Mouse (Mus musculus) splenic B cell, adult 2 months (primary cell): Measurements from ENCODE around the gene Slc25a51.

Source experiments
- DNase-seq: peaks from one replicate; pipeline ENCODE4 v3.0.0-alpha.2; 2011; ENCODE audit warnings: low read depth, low spot score
- H3K27me3 ChIP-seq: 2 replicates; pipeline ENCODE4 v1.6.1; 2012; ENCODE audit warnings: mild to moderate bottlenecking, low read length, moderate library complexity, mixed read lengths; ENCODE audit not compliant: control insufficient read depth, poor library complexity, insufficient read depth, severe bottlenecking
- H3K36me3 ChIP-seq: 2 replicates; pipeline ENCODE4 v1.6.1; 2012; ENCODE audit warnings: mild to moderate bottlenecking, low read length, moderate library complexity, mixed read lengths; ENCODE audit not compliant: control insufficient read depth, poor library complexity, insufficient read depth, severe bottlenecking

The Slc25a51 gene

DNA sequence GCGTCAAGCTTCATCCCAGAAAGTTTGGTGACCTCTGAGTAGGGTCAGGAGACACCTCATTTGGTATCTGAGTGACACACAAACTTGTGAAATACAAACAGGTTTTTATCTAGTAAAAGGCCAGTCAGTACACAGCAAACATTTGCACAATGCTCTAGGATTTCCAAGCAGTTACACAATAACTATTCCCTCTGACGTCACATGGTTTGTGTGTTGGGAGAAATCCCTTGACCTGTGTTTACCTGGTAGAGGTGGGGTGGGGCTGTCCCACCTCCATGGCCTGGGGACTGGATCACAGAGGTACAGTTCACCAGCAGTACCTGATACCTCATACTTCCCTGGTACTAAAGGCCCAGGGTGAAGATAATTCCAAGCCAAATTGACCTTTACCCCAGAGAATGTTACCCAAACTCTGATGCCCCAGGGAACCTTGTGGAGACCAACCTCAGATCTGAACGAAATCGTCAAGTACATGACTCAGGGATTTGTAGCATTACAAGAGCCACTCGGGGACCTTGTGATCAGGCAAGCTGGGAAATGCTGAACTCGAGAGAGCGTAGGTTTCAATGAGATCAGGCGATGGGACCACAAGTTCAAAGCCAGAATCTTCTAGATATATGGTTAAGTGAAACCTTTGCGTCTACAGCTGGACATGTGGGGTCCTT lies 5.2 kb upstream of the Slc25a51 start:
- no peaks in the 10 kb centered on the region; the same call in 1 of the 2 replicates for H3K36me3 ChIP-seq
- no peak for DNase-seq
- no peaks in the 10 kb centered on the region for H3K27me3 ChIP-seq

DNA sequence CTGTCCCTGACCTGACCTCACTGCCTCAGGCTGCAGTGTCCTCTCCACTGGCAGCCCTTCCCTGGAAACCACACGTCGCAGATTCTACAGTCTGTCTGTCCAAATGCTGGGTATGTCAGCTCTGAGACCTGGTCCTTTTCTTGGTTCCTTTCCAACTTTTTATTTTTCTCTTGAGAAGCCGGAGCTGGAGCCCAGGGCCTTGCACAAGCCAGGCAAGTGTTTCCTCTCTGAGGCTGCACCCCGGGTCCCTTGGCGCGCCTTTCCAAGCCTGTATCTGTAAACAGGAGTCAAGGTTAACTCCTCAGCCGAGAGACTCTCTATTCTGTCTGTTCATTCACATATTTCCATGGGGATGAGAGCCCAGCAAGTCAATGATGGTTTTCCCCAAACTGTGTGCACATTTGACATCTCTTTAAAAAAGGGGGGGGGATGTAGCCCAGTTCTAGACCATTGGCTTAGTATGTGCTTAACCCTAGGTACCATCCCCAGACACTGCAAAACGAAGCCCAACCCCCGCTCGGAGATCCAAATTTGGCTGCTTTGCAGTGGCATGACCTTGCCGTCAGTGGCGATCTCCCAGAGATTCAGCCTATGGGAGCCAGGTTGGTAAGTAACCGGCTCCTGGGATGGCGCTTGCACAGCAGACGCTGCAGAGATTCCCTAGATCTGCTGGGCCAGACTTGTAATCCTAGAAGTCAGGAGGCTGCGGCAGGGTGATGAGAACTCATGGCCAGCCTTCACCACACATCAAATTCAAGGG lies 4.0 kb upstream of the Slc25a51 start:
- H3K36me3 ChIP-seq: no peaks in the 10 kb centered on the region; the same call in 1 of the 2 replicates
- no peak for DNase-seq
- no peaks in the 10 kb centered on the region for H3K27me3 ChIP-seq

DNA sequence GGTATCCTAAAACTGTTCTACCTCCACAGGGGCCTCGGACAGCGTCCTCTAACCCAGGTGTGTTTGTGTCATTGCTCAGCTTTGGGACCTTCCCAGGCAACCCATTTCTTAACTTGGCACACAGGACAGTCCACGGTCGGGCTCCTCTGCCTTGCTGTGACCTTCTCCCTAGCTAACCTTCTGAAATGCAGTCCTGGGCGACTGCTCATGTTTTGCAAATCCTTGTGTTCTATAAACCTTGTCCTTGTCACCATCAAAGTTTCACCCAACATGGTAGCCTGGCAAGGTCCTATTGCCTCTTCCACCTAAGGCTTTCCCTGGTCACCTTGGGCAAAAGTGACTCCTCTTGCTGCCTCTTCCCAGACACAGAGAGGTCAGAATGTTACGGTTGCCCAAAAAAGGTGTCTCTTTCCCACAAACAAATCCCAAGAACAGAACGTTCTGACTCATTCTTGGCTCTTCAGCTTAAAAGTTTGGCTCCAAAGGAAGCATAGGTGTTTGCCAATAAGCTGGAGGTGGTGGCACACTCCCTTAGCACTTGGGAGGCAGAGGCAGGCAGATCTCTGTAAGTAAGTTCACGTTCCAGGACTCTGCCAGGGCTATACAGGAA lies 2.7 kb upstream of the Slc25a51 start:
- H3K27me3 ChIP-seq: no peaks in the 10 kb centered on the region
- DNase-seq: no peak
- H3K36me3 ChIP-seq: no peaks in the 10 kb centered on the region; the same call in 1 of the 2 replicates

- peak; percentile 94 for DNase-seq
- no peaks in the 10 kb centered on the region for H3K27me3 ChIP-seq
Measured at GRCm38 (mm10) chr4:45409270-45409669, 704 bp upstream of the Slc25a51 start.

GRCm38 (mm10) chr4:45407703-45408334 lies 747 bp downstream of the Slc25a51 start:
- Histone ChIP-seq H3K27me3 (no peaks in the 10 kb centered on the region), H3K36me3 (no peaks in the 10 kb centered on the region; the same call in 1 of the 2 replicates)
- DNase-seq: peak; percentile 41

More at GRCm38 (mm10) chr4:45409270-45409669, 704 bp upstream of the Slc25a51 start:
- no peaks in the 10 kb centered on the region; the same call in 1 of the 2 replicates for H3K36me3 ChIP-seq

DNA sequence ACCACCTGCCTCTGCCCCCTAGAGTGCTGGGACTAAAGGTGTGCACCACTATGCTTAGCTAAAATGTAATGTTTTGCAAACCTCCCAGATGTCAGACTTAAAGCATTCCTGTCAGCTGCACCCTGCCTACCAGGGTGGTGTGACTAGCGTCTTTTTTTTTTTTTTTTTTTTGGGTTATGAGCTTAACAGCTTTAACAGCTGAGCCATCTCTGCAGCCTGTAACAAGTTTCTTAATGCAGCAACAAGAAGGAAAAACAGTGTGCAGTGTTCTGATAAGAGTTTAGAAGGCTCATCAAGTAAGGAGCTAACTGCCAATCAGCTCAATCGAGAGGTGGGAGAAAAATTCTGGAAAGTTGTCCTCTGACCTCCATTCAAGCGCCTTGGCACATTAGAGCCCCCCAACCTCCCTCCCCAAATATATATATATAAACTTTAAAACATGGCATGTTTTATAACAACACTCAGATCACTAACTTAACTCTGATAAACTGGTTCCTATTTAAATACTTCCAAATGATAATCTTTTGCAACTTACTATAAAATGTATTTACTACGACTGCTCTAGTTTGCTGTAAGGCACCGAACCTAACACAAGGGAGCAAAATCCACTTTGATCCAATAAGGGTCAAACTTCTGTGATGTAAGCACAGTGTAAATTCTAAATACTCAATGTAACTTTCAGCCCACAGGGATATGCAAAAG lies 1.4 kb downstream of the Slc25a51 start:
- no peaks in the 10 kb centered on the region; the same call in 1 of the 2 replicates for H3K36me3 ChIP-seq
- H3K27me3 ChIP-seq: no peaks in the 10 kb centered on the region
- DNase-seq: no peak

DNA sequence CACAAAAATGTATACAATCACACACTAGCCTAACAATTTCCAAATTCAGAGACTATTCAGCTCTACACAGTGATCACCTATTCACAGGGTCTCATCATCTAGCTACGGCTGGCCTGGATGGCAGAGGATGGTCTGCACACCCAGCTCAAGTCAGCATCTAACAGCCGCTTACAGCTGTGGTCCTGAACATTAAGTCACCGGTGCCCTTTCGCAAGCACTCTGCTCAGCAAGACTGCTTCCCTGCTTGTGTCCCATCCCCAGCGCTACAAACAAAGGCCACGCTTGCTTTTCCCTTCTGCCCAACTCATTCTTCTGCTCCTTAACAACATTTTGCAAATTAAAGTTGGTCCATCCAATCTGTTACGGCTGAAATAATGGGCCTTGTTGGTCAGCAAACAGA lies 2.2 kb downstream of the Slc25a51 start:
- DNase-seq: no peak
- Histone ChIP-seq H3K36me3 (no peaks in the 10 kb centered on the region; the same call in 1 of the 2 replicates), H3K27me3 (no peaks in the 10 kb centered on the region)

GRCm38 (mm10) chr4:45405315-45405714 lies 3.3 kb downstream of the Slc25a51 start:
- H3K27me3 ChIP-seq: no peaks in the 10 kb centered on the region
- no peaks in the 10 kb centered on the region; the same call in 1 of the 2 replicates for H3K36me3 ChIP-seq
- no peak for DNase-seq

- Histone ChIP-seq H3K27me3 (no peaks in the 10 kb centered on the region), H3K36me3 (peaks cover 4% of the 10 kb centered on the region)
- DNase-seq: no peak
Measured at GRCm38 (mm10) chr4:45404086-45404485, 4.5 kb downstream of the Slc25a51 start.

DNA sequence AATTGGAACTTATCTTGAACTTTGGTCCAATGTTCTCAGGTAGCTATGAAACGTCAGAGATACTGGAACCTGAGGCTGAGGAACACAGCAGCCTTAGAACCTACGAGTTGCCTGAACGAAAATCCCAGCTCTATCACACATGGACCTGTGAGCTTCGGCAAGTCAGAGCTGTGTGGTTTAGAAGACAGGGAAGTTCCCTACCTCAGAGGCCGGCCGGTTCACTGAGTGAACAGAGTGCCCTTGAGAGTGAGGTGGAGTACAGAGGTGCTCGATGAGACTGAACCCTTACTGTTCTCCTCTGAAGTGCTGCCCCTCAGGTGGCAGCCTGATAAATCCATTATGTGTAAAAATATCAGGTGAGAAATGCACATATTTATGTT lies 5.1 kb downstream of the Slc25a51 start:
- no peak for DNase-seq
- peaks cover 7% of the 10 kb centered on the region for H3K36me3 ChIP-seq
- no peaks in the 10 kb centered on the region for H3K27me3 ChIP-seq

GRCm38 (mm10) chr4:45402878-45403498 lies 5.6 kb downstream of the Slc25a51 start:
- Histone ChIP-seq H3K27me3 (no peaks in the 10 kb centered on the region), H3K36me3 (peaks cover 7% of the 10 kb centered on the region)
- no peak for DNase-seq

DNA sequence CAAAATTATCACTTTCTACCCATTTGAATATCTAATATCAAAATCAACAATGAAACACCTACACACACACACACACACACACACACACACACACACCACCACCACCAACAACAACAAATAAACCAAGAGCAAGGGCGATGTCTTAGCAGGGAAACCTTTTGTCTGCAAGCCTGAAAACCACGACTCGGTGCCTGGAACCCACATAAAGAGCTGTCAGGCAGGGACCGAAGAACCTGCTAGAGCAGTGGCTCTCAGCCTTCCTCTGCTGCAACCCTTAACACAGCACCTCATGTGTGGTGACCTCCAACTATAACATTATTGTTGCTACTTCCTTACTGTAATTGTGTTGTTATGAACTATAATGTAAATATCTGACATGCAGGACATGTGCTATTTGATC lies 6.3 kb downstream of the Slc25a51 start:
- Histone ChIP-seq H3K36me3 (peaks cover 7% of the 10 kb centered on the region), H3K27me3 (no peaks in the 10 kb centered on the region)
- no peak for DNase-seq

- Histone ChIP-seq H3K27me3 (no peaks in the 10 kb centered on the region), H3K36me3 (peaks cover 7% of the 10 kb centered on the region)
- DNase-seq: no peak
Measured at GRCm38 (mm10) chr4:45399421-45400210, 8.9 kb downstream of the Slc25a51 start.
